Mouse (Mus musculus) G1E (cell line): Measurements from ENCODE around the gene Ankrd66.

Source experiments
- CTCF ChIP-seq: IDR thresholded peaks from 2 replicates; pipeline ENCODE4 v1.5.1; 2012; ENCODE audit warnings: low read depth, low read length, inconsistent platforms, mixed read lengths
- GATA1 ChIP-seq: IDR thresholded peaks from 2 replicates; pipeline ENCODE4 v1.6.1; 2012; ENCODE audit warnings: borderline replicate concordance, low read length, inconsistent platforms, mixed read lengths
- GATA2 ChIP-seq: IDR thresholded peaks from 2 replicates; pipeline ENCODE4 v1.6.1; 2012; ENCODE audit warnings: low read depth, low read length, inconsistent platforms, borderline replicate concordance
- TAL1 ChIP-seq: conservative IDR thresholded peaks from 2 replicates; pipeline ENCODE4 v1.6.1; 2012; ENCODE audit warnings: low read depth, low read length, inconsistent platforms, mixed read lengths

GRCm38 (mm10) chr17:43592296-43593291, 49.2 kb upstream of the Ankrd66 start:
- TF ChIP-seq CTCF: no peak
- TF ChIP-seq GATA2: no peak
- no peak for TF ChIP-seq TAL1
- no peak for TF ChIP-seq GATA1
